Mouse (Mus musculus): Measurements from ENCODE around the gene Nfasc.

DNA sequence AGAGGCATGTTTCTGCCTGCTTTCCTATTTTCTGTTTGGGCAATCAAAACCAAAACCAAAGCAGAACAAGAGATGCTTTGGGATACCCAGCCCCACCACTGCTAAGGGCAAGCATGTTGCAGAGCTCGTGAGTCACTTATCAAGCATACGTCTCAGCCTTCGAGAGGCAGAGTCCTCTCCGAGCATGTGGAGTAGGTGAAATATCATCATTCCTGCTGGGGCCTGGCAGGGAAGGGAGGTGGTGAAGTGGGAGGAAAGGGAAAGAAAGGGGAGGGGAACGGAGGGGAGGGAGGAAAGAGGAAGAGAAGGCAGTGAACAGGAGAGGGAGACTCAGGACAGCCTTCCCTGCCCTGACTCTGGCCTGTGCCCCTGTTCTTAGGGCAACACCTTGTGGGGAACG lies 4.0 kb upstream of the Nfasc start:
- no peak for TF ChIP-seq CTCF (IDR thresholded peaks at IDR 0.05; ENCODE audit: control insufficient read depth, insufficient read depth, low read length)
- no peak for TF ChIP-seq POLR2A (IDR thresholded peaks at IDR 0.05; ENCODE audit: borderline replicate concordance, control insufficient read depth, low read depth, low read length)
